Mouse (Mus musculus): ENCODE data around the gene Creb3l2. TPM values are rescaled to one million over a fixed set of nuclear protein-coding genes. Genes with fewer than 3 reads are reported as not detected.

The Creb3l2 gene
- polyA plus RNA-seq, 1 experiment from 2014 or later = 4.1 TPM

GRCm38 (mm10) chr6:37328671-37329070 is 113.3 kb downstream of the Creb3l2 start:
- WGBS = 42% methylated on average over 7 of the region's 7 CpGs
- no peaks in the 10 kb centered on the region for H3K27me3 ChIP-seq

GRCm38 (mm10) chr6:37327519-37327918 is 114.4 kb downstream of the Creb3l2 start:
- H3K36me3 ChIP-seq = no peaks in the 10 kb centered on the region
- no peak overlapping the region for H3K4me3 ChIP-seq
- peaks cover 46% of the 10 kb centered on the region for H3K4me1 ChIP-seq (replicated peaks)
- peak overlapping the region; percentile 53 for H3K27ac ChIP-seq
- no peak overlapping the region for H3K4me2 ChIP-seq
- H3K9ac ChIP-seq = peak overlapping the region; percentile 47; the same call in 1 of the 2 replicates
- no peak for ATAC-seq (ENCODE audit: low FRiP score)
- WGBS = 52% methylated on average over 6 of the region's 6 CpGs
- no peaks in the 10 kb centered on the region for H3K27me3 ChIP-seq
- H3K9me3 ChIP-seq = no peaks in the 10 kb centered on the region

More at GRCm38 (mm10) chr6:37328671-37329070, 113.3 kb downstream of the Creb3l2 start:
- no peaks in the 10 kb centered on the region for H3K9me3 ChIP-seq
- H3K4me2 ChIP-seq = no peak overlapping the region
- no peak overlapping the region for H3K4me3 ChIP-seq
- ATAC-seq (ENCODE audit: low FRiP score) = no peak
- no peaks in the 10 kb centered on the region for H3K36me3 ChIP-seq
- H3K9ac ChIP-seq = no peak overlapping the region
- peaks cover 46% of the 10 kb centered on the region for H3K4me1 ChIP-seq (replicated peaks)
- H3K27ac ChIP-seq = 0 out of 2 replicates have a peak overlapping the region, but pooled peaks have one; percentile 61

GRCm38 (mm10) chr6:37326603-37326955 is 115.4 kb downstream of the Creb3l2 start:
- ATAC-seq (ENCODE audit: low FRiP score) = no peak
- no peak overlapping the region for H3K4me3 ChIP-seq
- no peaks in the 10 kb centered on the region for H3K9me3 ChIP-seq
- no peak overlapping the region for H3K9ac ChIP-seq
- H3K4me1 ChIP-seq (replicated peaks) = peaks cover 46% of the 10 kb centered on the region
- no peaks in the 10 kb centered on the region for H3K36me3 ChIP-seq
- H3K27me3 ChIP-seq = no peaks in the 10 kb centered on the region
- no peak overlapping the region for H3K4me2 ChIP-seq
- peak overlapping the region; percentile 77 for H3K27ac ChIP-seq
- WGBS = 42% methylated on average over 8 of the region's 8 CpGs

GRCm38 (mm10) chr6:37325906-37326602 is 115.9 kb downstream of the Creb3l2 start:
- H3K4me1 ChIP-seq (replicated peaks) = peaks cover 41% of the 10 kb centered on the region
- ATAC-seq (ENCODE audit: low FRiP score) = no peak
- no peaks in the 10 kb centered on the region for H3K36me3 ChIP-seq
- peak overlapping the region; percentile 77 for H3K27ac ChIP-seq
- H3K9me3 ChIP-seq = no peaks in the 10 kb centered on the region
- H3K9ac ChIP-seq = no peak overlapping the region
- 97% methylated on average over 9 of the region's 9 CpGs for WGBS
- no peak overlapping the region for H3K4me2 ChIP-seq
- H3K4me3 ChIP-seq = no peak overlapping the region
- H3K27me3 ChIP-seq = no peaks in the 10 kb centered on the region

- H3K27ac ChIP-seq = no peak overlapping the region
- no peak overlapping the region for H3K4me2 ChIP-seq
- H3K4me1 ChIP-seq (replicated peaks) = peaks cover 34% of the 10 kb centered on the region
- H3K9me3 ChIP-seq = no peaks in the 10 kb centered on the region
- no peak for ATAC-seq (ENCODE audit: low FRiP score)
- no peaks in the 10 kb centered on the region for H3K27me3 ChIP-seq
- WGBS = 84% methylated on average over 3 of the region's 3 CpGs
- no peak overlapping the region for H3K4me3 ChIP-seq
- no peaks in the 10 kb centered on the region for H3K36me3 ChIP-seq
- no peak overlapping the region for H3K9ac ChIP-seq
Measured at GRCm38 (mm10) chr6:37325076-37325475, 116.9 kb downstream of the Creb3l2 start.

- Histone ChIP-seq H3K9ac (no peak overlapping the region), H3K9me3 (no peaks in the 10 kb centered on the region), H3K4me3 (no peak overlapping the region), H3K4me1 (replicated peaks) (peaks cover 13% of the 10 kb centered on the region), H3K27ac (no peak overlapping the region), H3K4me2 (no peak overlapping the region), H3K36me3 (no peaks in the 10 kb centered on the region), H3K27me3 (no peaks in the 10 kb centered on the region)
- ATAC-seq (ENCODE audit: low FRiP score) = no peak
- 93% methylated on average over 7 of the region's 7 CpGs for WGBS
Measured at GRCm38 (mm10) chr6:37322641-37323040, 119.3 kb downstream of the Creb3l2 start.

- ATAC-seq (ENCODE audit: low FRiP score) = no peak
- Histone ChIP-seq H3K4me2 (no peak overlapping the region), H3K27me3 (no peaks in the 10 kb centered on the region), H3K4me3 (no peak overlapping the region), H3K27ac (no peak overlapping the region), H3K4me1 (replicated peaks) (peaks cover 9% of the 10 kb centered on the region), H3K9me3 (no peaks in the 10 kb centered on the region), H3K9ac (no peak overlapping the region), H3K36me3 (no peaks in the 10 kb centered on the region)
- WGBS = 88% methylated on average over 9 of the region's 9 CpGs
Measured at GRCm38 (mm10) chr6:37322088-37322487, 119.9 kb downstream of the Creb3l2 start.

GRCm38 (mm10) chr6:37317904-37318303 is 124.0 kb downstream of the Creb3l2 start:
- H3K36me3 ChIP-seq = no peaks in the 10 kb centered on the region
- H3K4me3 ChIP-seq = no peak overlapping the region
- no peak for ATAC-seq (ENCODE audit: low FRiP score)
- no peaks in the 10 kb centered on the region for H3K9me3 ChIP-seq
- no peak overlapping the region for H3K9ac ChIP-seq
- H3K4me2 ChIP-seq = no peak overlapping the region
- 81% methylated on average over 5 of the region's 5 CpGs for WGBS
- no peaks in the 10 kb centered on the region for H3K27me3 ChIP-seq
- no peaks in the 10 kb centered on the region for H3K4me1 ChIP-seq (replicated peaks)
- H3K27ac ChIP-seq = no peak overlapping the region

GRCm38 (mm10) chr6:37315440-37315839 is 126.5 kb downstream of the Creb3l2 start:
- no peak overlapping the region for H3K9ac ChIP-seq
- no peaks in the 10 kb centered on the region for H3K4me1 ChIP-seq (replicated peaks)
- no peak overlapping the region for H3K4me2 ChIP-seq
- H3K9me3 ChIP-seq = no peaks in the 10 kb centered on the region
- no peaks in the 10 kb centered on the region for H3K27me3 ChIP-seq
- no peaks in the 10 kb centered on the region for H3K36me3 ChIP-seq
- H3K4me3 ChIP-seq = no peak overlapping the region
- H3K27ac ChIP-seq = no peak overlapping the region
- no peak for ATAC-seq (ENCODE audit: low FRiP score)

GRCm38 (mm10) chr6:37310601-37311000 is 131.3 kb downstream of the Creb3l2 start:
- H3K27me3 ChIP-seq = no peaks in the 10 kb centered on the region
- H3K4me1 ChIP-seq (replicated peaks) = no peaks in the 10 kb centered on the region
- H3K27ac ChIP-seq = no peak overlapping the region
- no peak for ATAC-seq (ENCODE audit: low FRiP score)
- no peaks in the 10 kb centered on the region for H3K9me3 ChIP-seq
- H3K36me3 ChIP-seq = no peaks in the 10 kb centered on the region
- H3K4me2 ChIP-seq = no peak overlapping the region
- H3K9ac ChIP-seq = no peak overlapping the region
- no peak overlapping the region for H3K4me3 ChIP-seq
- 91% methylated on average over 4 of the region's 4 CpGs for WGBS

- Histone ChIP-seq H3K27ac (no peak overlapping the region), H3K4me1 (replicated peaks) (no peaks in the 10 kb centered on the region), H3K36me3 (no peaks in the 10 kb centered on the region), H3K9me3 (no peaks in the 10 kb centered on the region), H3K4me2 (no peak overlapping the region), H3K4me3 (no peak overlapping the region), H3K9ac (no peak overlapping the region), H3K27me3 (peaks cover 5% of the 10 kb centered on the region)
- no peak for ATAC-seq (ENCODE audit: low FRiP score)
- WGBS = 88% methylated on average over 1 of the region's 1 CpGs
Measured at GRCm38 (mm10) chr6:37306616-37307015, 135.3 kb downstream of the Creb3l2 start.

GRCm38 (mm10) chr6:37300492-37300891 is 141.5 kb downstream of the Creb3l2 start:
- no peaks in the 10 kb centered on the region for H3K9me3 ChIP-seq
- peaks cover 40% of the 10 kb centered on the region for H3K4me1 ChIP-seq (replicated peaks)
- 8% methylated on average over 13 of the region's 13 CpGs for WGBS
- H3K4me2 ChIP-seq = peak overlapping the region; percentile 85
- H3K9ac ChIP-seq = peak overlapping the region; percentile 89
- peak overlapping the region; percentile 82 for H3K4me3 ChIP-seq
- no peaks in the 10 kb centered on the region for H3K36me3 ChIP-seq
- no peak for ATAC-seq (ENCODE audit: low FRiP score)
- H3K27ac ChIP-seq = peak overlapping the region; percentile 90
- peaks cover 14% of the 10 kb centered on the region for H3K27me3 ChIP-seq
